Mouse (Mus musculus) c-Kit-positive CD71-positive TER-119-negative erythroid progenitor cells, embryonic 14.5 days (primary cell): ENCODE results near the gene Lrrc71.

ENCODE experiments used
- DNase-seq: peaks from one replicate; pipeline ENCODE4 v3.0.0-alpha.2; 2013; ENCODE audit warnings: low read depth

Lrrc71 gene

DNA sequence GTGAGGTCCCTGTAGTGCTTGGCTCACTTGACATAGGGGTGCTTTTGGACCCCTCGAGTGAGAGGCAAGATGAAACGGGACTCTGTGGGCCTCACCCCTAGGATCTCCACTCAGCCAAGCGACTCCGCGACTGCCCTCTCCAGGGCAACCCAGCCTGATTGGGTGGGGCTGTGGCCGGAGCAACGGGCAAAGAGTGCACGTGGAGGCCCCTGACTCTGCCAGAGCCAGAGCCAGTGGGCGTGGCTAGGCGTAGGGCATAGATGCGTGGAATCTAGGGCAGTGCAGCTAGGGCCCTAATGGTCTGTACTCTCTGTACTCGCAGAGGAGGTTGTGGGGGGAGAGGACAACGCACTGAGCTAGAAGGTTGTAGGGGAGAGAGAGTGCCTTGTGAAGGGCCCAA lies at the start of gene Lrrc71:
Gene Lrrc71 (minus strand): TSS at position 195 of the 400 bp plus-strand sequence.
- DNase-seq = no peak

- no peak for DNase-seq
Measured at GRCm38 (mm10) chr3:87796736-87797334, 48.4 kb upstream of the Lrrc71 start, which contains the start of gene Insrr. Gene Insrr, plus strand, starts transcription at chr3:87796951.

GRCm38 (mm10) chr3:87795336-87796277 lies 47.2 kb upstream of the Lrrc71 start:
- DNase-seq = peak; percentile 27

DNA sequence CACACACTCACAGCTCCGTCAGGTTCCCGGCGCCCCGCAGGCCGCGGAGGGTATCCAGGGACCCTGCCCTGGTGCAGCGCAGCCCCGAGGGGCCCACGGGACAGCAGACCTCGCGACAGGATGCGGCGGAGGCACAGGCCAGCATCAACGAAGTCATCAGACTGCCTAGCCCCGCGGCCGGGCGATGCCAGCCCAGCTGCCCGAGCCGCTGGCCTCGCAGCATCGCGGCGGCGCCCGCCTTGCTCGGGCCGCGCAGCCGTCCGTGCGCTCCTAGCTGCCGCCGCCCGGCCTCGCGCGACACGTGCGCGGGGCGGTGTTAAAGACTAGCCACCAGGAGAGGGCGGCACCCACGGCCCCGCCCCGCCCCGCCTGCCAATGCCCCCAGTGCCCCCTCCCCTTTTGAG lies 46.5 kb upstream of the Lrrc71 start, which contains the start of gene Ntrk1:
Gene Ntrk1 (minus strand): TSS at position 241 of the 404 bp plus-strand sequence.
- DNase-seq = no peak

GRCm38 (mm10) chr3:87789768-87790167 lies 41.3 kb upstream of the Lrrc71 start:
- DNase-seq = no peak

DNA sequence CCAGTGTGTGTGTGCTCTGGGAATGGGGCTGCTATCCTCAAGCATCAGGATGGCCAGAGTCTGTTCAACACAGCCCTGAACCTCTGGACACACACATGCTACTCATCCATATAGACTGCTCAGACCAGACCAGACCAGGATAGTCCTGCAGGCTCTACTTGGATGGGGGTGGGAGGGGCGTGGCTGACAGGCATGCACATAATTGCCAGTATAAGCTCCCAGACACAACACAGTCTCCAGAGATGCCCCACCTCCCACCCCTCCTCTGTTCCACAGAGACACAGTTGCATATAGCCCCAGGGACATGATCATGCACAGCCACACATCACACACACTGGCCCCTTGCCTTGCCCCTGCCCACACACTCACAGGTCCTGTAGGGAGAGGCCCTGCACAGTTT lies 40.8 kb upstream of the Lrrc71 start:
- no peak for DNase-seq

GRCm38 (mm10) chr3:87785626-87786214 lies 37.3 kb upstream of the Lrrc71 start:
- no peak for DNase-seq

DNA sequence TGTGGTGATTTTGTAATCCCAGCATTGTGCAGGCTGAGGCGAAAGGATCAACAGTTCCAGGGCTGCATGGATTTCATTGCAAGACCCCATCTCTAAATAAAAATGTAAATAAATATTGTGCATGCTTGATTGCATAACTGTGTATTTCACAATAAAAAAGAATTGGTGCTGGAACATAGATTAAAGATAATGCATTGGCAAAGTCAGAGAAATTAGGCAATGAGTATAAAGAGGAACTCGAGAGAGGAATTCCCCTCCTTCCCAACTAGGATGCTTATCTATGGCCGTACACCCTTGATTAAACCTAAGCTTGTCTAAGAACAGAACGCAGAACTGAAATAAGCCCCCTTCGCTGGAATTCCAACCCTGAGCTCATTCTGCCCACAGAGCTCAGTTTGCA lies 36.7 kb upstream of the Lrrc71 start:
- no peak for DNase-seq

DNA sequence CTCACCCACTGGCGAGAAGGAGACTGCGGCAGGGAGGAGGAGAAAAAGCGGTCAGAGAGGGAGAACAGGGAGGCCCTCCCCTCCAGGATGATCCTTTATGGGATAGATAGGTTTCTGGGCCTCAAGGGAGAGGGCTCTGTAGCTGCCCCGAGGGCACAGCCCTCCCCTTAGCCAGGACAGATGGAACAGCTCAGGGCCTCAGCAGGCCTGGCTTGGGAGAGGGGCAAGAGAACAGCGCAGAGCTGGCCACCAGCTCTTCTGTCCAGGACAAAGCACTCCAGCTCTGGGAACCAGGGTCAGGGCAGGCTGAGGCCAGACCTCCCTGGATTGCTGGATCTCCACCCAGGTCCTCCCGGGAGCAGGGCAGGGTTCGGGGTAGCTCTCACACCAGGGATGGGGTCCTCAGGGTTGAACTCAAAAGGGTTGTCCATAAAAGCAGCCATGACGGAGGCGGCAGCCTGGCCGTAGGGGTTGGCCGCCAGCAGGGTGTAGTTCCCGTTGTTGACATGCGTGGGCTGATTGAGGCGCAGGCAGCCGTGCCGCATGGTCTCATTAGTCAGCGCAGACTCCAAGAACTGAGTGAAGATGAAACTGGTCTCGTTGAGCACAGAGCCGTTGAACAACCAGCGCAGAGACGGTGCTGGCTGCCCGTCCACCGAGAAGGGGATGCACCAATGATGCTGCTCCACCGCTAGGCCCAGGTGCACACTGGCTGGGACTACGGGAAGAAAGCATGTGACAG lies 35.0 kb upstream of the Lrrc71 start:
- DNase-seq = no peak

GRCm38 (mm10) chr3:87779086-87779485 lies 30.7 kb upstream of the Lrrc71 start:
- no peak for DNase-seq

DNA sequence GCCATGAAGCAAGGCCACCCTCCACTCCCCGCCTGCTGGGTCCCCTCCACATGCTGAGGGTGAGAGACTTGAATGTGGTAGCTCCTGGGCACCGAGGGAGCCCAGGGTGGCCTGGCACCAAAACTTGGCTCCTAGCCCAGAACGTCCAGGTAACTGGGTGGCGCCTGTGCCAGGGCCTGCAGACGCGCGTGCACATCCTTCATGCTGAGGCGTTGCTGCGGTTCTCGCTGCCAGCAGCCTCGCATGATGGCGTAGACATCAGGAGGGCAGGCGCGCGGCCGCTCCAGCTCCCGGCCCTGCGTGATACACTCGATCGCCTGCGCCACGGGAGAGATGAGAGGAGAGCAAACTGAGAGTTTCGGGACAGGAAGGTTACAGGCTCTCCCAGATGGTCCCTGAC lies 29.9 kb upstream of the Lrrc71 start:
- DNase-seq = no peak

GRCm38 (mm10) chr3:87771088-87771487 lies 22.7 kb upstream of the Lrrc71 start:
- no peak for DNase-seq

- peak; percentile 50 for DNase-seq
Measured at GRCm38 (mm10) chr3:87770280-87770679, 21.9 kb upstream of the Lrrc71 start.

GRCm38 (mm10) chr3:87769506-87769905 lies 21.1 kb upstream of the Lrrc71 start:
- no peak for DNase-seq

DNA sequence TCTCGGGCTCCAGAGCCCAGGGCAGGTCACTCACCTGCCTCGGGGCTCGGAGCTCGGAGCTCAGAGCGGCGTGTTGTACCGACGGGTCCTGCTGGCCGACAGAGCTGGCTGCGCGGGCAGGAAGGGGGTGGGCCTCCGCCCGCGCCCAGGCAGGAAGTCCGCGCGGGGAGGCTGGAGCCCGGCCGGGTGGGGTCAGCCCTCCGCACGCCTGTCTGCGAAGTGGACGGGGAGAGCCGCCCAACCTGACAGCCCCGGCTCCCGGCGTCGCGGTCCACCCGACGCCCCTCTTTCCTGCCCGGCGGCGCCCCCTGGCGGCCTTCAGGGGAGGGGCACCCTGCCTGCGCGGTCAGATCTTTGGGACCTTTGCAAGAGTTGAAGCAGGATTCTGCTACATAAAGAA lies 20.4 kb upstream of the Lrrc71 start:
- DNase-seq = peak; percentile 22

DNA sequence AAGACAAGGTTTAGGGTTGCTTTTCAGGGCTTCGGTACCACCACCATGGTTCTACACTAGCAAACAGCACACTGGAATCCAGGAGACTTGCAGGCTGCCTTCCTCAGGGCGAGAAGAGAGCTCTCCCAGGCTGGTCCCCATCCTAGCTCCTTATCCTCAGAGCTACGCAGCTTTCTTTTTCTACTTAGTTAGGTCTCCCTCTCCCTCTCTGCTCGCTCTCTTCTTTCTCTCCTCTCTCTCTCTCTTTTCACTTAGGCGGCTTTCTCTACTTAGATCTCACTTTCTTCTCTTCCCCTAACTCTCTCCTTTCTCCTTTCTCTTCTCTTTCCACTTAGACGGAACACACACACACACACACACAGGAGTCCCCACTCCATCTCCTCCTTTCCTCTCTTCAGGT lies 20.0 kb upstream of the Lrrc71 start:
- DNase-seq = no peak

- DNase-seq = no peak
Measured at GRCm38 (mm10) chr3:87767764-87768163, 19.3 kb upstream of the Lrrc71 start.

- DNase-seq = no peak
Measured at GRCm38 (mm10) chr3:87766284-87766667, 17.9 kb upstream of the Lrrc71 start.

DNA sequence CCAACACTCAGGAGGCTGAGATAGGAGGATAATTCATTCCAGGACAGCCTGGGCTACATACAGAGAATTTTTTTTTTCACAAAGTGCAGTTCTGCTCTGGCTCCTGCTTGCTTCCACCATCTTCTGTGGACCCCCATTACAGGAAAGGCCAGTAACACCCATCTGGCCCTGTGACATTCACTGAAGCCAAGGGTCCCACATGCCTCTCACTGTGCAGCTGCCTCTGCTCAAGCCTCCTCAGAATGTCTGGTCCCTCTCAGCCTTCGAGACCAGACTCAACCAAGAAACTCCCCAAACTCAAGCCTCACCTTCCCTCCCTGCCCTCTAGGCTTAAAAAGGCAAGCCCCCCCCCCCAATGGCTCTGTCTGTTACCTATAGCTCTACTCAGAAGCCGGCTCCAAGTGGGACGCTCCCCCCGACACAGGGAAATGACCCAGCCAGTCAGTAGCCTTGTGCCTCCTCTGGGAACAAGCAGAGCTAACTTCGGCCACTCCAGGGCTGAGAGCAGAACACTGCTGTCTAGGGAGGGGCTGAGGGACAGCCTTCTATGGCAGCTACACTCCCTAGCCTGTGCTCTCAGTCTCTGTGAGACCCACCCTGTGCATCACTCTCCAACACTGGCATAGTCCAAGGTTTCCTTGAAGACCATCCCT lies 17.3 kb upstream of the Lrrc71 start:
- no peak for DNase-seq

DNA sequence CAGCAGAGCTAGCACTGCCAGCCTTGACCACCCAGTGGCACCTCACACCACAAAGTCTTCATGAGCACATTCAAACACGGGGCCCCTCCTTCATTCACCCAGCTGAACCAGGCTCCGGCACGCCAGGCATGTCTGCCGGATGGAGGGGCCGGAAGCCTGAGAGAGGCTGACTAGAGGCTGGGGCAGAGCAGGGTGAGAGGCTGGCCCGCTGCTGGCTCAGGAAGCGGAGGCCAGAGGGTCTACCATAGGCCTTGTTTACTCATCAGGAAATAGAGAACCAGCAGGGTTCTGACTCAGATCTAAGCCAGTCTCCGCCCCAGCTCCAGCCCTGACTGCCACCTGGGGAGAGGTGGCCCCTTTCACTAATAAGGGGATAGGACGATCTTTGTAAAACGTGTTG lies 16.7 kb upstream of the Lrrc71 start:
- no peak for DNase-seq

DNA sequence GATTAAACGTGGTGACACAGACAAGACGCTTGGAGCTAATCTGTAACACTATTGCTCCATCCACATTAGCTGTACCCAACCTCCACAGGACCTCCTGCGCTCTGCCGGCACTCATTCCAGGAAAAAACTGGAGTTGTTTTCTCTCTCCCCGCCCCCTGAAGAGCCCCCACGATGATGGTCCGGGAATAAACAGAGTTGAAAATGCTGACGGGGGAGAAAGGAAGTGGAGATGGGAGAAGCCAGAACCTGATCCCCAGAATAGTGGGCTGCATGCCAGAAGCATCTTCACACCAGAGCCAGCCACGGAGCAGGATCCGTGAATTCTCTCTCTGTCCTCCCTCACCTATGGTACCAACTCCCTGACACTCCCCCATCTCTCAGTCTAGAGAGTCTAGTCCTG lies 16.1 kb upstream of the Lrrc71 start:
- DNase-seq = no peak
